Mouse (Mus musculus) G1E (cell line): ENCODE results near the gene 4921536K21Rik.

ENCODE experiments used
- CTCF ChIP-seq: IDR thresholded peaks from 2 replicates; pipeline ENCODE4 v1.5.1; 2012; ENCODE audit warnings: low read depth, low read length, inconsistent platforms, mixed read lengths
- GATA1 ChIP-seq: IDR thresholded peaks from 2 replicates; pipeline ENCODE4 v1.6.1; 2012; ENCODE audit warnings: borderline replicate concordance, low read length, inconsistent platforms, mixed read lengths
- POLR2AphosphoS5 ChIP-seq: IDR thresholded peaks from 2 replicates; pipeline ENCODE4 v1.6.1; 2012; ENCODE audit warnings: low read depth, low read length, inconsistent platforms; ENCODE audit not compliant: insufficient replicate concordance

GRCm38 (mm10) chr11:3853481-3854034 lies 41.3 kb downstream of the 4921536K21Rik start:
- no peak for TF ChIP-seq CTCF
- no peak for TF ChIP-seq POLR2AphosphoS5
- no peak for TF ChIP-seq GATA1
